Mouse (Mus musculus): ENCODE data around the gene Ccdc124.
"Not testable (repeated sequence)": the region's sequence is repeated elsewhere in the genome, so short reads cannot be mapped to it uniquely, and the experiment has no call there.

The Ccdc124 gene

DNA sequence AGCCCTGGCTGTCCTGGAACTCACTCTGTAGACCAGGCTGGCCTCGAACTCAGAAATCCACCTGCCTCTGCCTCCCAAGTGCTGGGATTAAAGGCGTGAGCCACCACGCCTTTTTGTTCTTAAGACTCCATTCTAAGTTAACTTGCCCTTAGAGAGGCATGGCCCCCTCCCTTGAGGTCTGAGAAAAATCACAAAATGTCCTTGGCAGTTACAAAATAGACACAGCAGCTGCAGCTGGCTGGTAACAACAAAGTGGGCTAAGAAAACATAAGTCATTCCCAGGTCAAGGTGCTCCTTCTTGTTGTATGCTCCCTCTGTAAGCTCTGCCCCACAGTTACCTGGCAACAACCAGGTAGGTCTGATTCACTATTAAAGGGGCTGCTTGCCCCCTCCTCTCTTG, 51.1 kb downstream of the Ccdc124 start:
- not testable (repeated sequence) for DNase-seq (ENCODE audit: low spot score in 2 of 2)

- DNase-seq (ENCODE audit: low spot score in 2 of 2) = no peak
These were observed 51.7 kb downstream of the Ccdc124 start for GRCm38 (mm10) chr8:70821992-70822391.

GRCm38 (mm10) chr8:70821399-70821962, 52.3 kb downstream of the Ccdc124 start:
- peak in 1 of 2 experiments; percentile 61 for DNase-seq (ENCODE audit: low spot score in 2 of 2)

GRCm38 (mm10) chr8:70820101-70820935, 53.4 kb downstream of the Ccdc124 start:
- no peak for DNase-seq (ENCODE audit: low spot score in 2 of 2)
